Mouse (Mus musculus) layer of hippocampus, adult 9-10 months (tissue): ENCODE measurements around the gene Ccdc69.

Experiments used
- DNase-seq: peaks from one replicate; pipeline ENCODE4 v3.0.0; 2022; ENCODE audit warnings: low spot score

Gene Ccdc69

GRCm38 (mm10) chr11:55008230-55008629 is 69.7 kb downstream of the Ccdc69 start:
- DNase-seq: no peak

GRCm38 (mm10) chr11:55005684-55006083 is 72.2 kb downstream of the Ccdc69 start:
- DNase-seq: no peak

- no peak for DNase-seq
Measured at GRCm38 (mm10) chr11:55004970-55005502, 72.9 kb downstream of the Ccdc69 start.
